Comparison of ENCODE assay signal across 27 mouse cellular contexts in the genomic region with DNA sequence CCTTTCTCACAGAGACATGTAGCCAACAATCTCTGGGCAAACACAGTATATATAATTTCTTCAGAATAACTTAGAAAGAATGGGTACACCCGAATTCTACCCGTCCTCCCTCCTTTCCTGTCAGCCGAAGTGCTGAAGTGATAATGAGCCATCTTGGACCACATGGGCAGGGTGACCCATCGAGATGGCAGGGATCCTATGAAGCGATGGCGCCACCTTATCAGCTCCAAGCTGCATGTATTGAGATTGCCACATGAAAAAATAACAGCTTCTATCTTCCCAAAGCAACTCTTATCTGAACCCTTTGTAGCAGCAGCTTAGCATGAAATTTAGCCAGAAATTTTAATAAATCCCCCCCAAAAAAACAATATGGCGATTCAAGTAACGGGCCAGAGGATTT.
DNase-seq lines count a peak whose midpoint lies in the region; ATAC-seq and TF ChIP-seq lines count a peak whose summit lies in the region.
"Had no signal": no experiment of that assay in that cellular context is flagged by ENCODE, and none has a peak within 500 bp of the region (broad histone marks: within the 10 kb centered on the region; RNA-seq: fewer than 3 reads in every experiment).

No protein-coding gene starts in this region.

- H3K36me3 ChIP-seq in forebrain, postnatal 0 days (ENCODE audit: insufficient read depth), result no peaks in the 10 kb centered on the region
- no peaks in the 10 kb centered on the region for H3K36me3 ChIP-seq in forebrain, embryonic 13.5 days (ENCODE audit: poor library complexity, severe bottlenecking)
- H3K36me3 ChIP-seq in heart, embryonic 11.5 days (ENCODE audit: control insufficient read depth, insufficient read depth, low read length), result no peaks in the 10 kb centered on the region
- peaks cover 2% of the 10 kb centered on the region for H3K36me3 ChIP-seq in G1E (replicated peaks)
- no peaks in the 10 kb centered on the region for H3K36me3 ChIP-seq in liver, embryonic 16.5 days (ENCODE audit: control insufficient read depth, insufficient read depth)
- H3K36me3 ChIP-seq in midbrain, embryonic 16.5 days (ENCODE audit: control insufficient read depth, insufficient read depth, low read length), result no peaks in the 10 kb centered on the region
- H3K36me3 ChIP-seq: hindbrain, embryonic 12.5 days; intestine, embryonic 15.5 days; midbrain, embryonic 15.5 days; stomach, embryonic 15.5 days had no signal

- H3K9me3 ChIP-seq in forebrain, postnatal 0 days (ENCODE audit: low read length), result no peaks in the 10 kb centered on the region
- H3K9me3 ChIP-seq in forebrain, embryonic 13.5 days (replicated peaks), result peaks cover 4% of the 10 kb centered on the region
- H3K9me3 ChIP-seq in heart, embryonic 11.5 days (replicated peaks; ENCODE audit: control insufficient read depth, low read length), result 0 out of 2 replicates have a peak, but pooled peaks cover under 1% of the 10 kb centered on the region
- H3K9me3 ChIP-seq in G1E (replicated peaks), result peaks cover 4% of the 10 kb centered on the region
- H3K9me3 ChIP-seq in liver, embryonic 16.5 days (replicated peaks; ENCODE audit: control insufficient read depth, low read length), result peaks cover 3% of the 10 kb centered on the region; the same call in 1 of the 2 replicates
- 0 out of 2 replicates have a peak, but pooled peaks cover under 1% of the 10 kb centered on the region for H3K9me3 ChIP-seq in midbrain, embryonic 16.5 days (replicated peaks; ENCODE audit: control insufficient read depth, low read length, poor library complexity, severe bottlenecking)
- H3K9me3 ChIP-seq: intestine, embryonic 15.5 days; midbrain, embryonic 15.5 days; stomach, embryonic 15.5 days had no signal

- no peak for TF ChIP-seq CTCF in forebrain, postnatal 0 days (IDR thresholded peaks at IDR 0.05; ENCODE audit: low read depth)
- no peak for TF ChIP-seq CTCF in G1E (IDR thresholded peaks at IDR 0.05; ENCODE audit: low read depth, low read length)

- no peaks in the 10 kb centered on the region for H3K27me3 ChIP-seq in forebrain, postnatal 0 days (ENCODE audit: insufficient read depth, low read length)
- H3K27me3 ChIP-seq in forebrain, embryonic 13.5 days, result no peaks in the 10 kb centered on the region
- H3K27me3 ChIP-seq in heart, embryonic 11.5 days (ENCODE audit: control insufficient read depth, insufficient read depth, low read length), result no peaks in the 10 kb centered on the region
- H3K27me3 ChIP-seq in G1E (ENCODE audit: insufficient read depth, low read length), result no peaks in the 10 kb centered on the region
- no peaks in the 10 kb centered on the region for H3K27me3 ChIP-seq in liver, embryonic 16.5 days (ENCODE audit: control insufficient read depth, insufficient read depth, low read depth, low read length)
- H3K27me3 ChIP-seq in midbrain, embryonic 16.5 days (ENCODE audit: control insufficient read depth, insufficient read depth, low read depth, low read length), result no peaks in the 10 kb centered on the region
- H3K27me3 ChIP-seq: CH12.LX; hindbrain, embryonic 12.5 days; intestine, embryonic 15.5 days; midbrain, embryonic 15.5 days; stomach, embryonic 15.5 days had no signal

- ATAC-seq in forebrain, postnatal 0 days, result peak; percentile 16; the same call in 1 of the 2 replicates
- ATAC-seq in forebrain, embryonic 13.5 days, result no peak
- no peak for ATAC-seq in heart, embryonic 11.5 days (replicated peaks; ENCODE audit: insufficient number of reproducible peaks, low FRiP score, low TSS enrichment)
- ATAC-seq in G1E (ENCODE audit: extremely low read depth, insufficient number of reproducible peaks, low FRiP score, poor library complexity, severe bottlenecking), result 0 out of 2 replicates have a peak, but pooled peaks have one; percentile 30
- ATAC-seq in liver, embryonic 16.5 days (ENCODE audit: low read depth), result 0 out of 2 replicates have a peak, but pooled peaks have one; percentile 19
- ATAC-seq in midbrain, embryonic 16.5 days, result no peak
- ATAC-seq: hindbrain, postnatal 0 days; intestine, embryonic 15.5 days; midbrain, embryonic 15.5 days had no signal

- 0 out of 2 replicates have a peak, but pooled peaks cover 2% of the 10 kb centered on the region for H3K4me1 ChIP-seq in forebrain, postnatal 0 days (ENCODE audit: insufficient read depth)
- no peaks in the 10 kb centered on the region for H3K4me1 ChIP-seq in forebrain, embryonic 13.5 days
- no peaks in the 10 kb centered on the region for H3K4me1 ChIP-seq in heart, embryonic 11.5 days (ENCODE audit: control insufficient read depth, insufficient read depth, low read length)
- H3K4me1 ChIP-seq in G1E (ENCODE audit: insufficient read depth, low read depth, low read length), result peaks cover 28% of the 10 kb centered on the region
- H3K4me1 ChIP-seq in liver, embryonic 16.5 days (ENCODE audit: control insufficient read depth, low read depth, low read length), result no peaks in the 10 kb centered on the region
- H3K4me1 ChIP-seq in midbrain, embryonic 16.5 days (ENCODE audit: control insufficient read depth, insufficient read depth, low read length), result peaks cover 6% of the 10 kb centered on the region
- H3K4me1 ChIP-seq: intestine, embryonic 15.5 days; stomach, embryonic 15.5 days had no signal

- no peak for DNase-seq in forebrain, postnatal 0 days
- peak; percentile 6 for DNase-seq in heart, postnatal 25 days (ENCODE audit: low spot score)
- DNase-seq in G1E (ENCODE audit: low spot score), result no peak
- DNase-seq: adrenal gland, adult 8-10 months; cerebellum, adult 2 months; cerebellum, postnatal 14 days; gastrocnemius, postnatal 14 days; kidney, adult 8-10 months; layer of hippocampus, postnatal 36 days; left cerebral cortex, postnatal 4 days; lung, adult 2 months; lung, postnatal 10 days; right cerebral cortex, postnatal 25 days; thymus, postnatal 14 days had no signal

- no peak overlapping the region for H3K27ac ChIP-seq in forebrain, postnatal 0 days (ENCODE audit: low read depth, low read length)
- no peak overlapping the region for H3K27ac ChIP-seq in forebrain, embryonic 13.5 days
- no peak overlapping the region for H3K27ac ChIP-seq in heart, embryonic 11.5 days (ENCODE audit: low read depth, low read length)
- H3K27ac ChIP-seq in liver, embryonic 16.5 days (ENCODE audit: low read length), result no peak overlapping the region
- H3K27ac ChIP-seq in midbrain, embryonic 16.5 days (ENCODE audit: low read length), result no peak overlapping the region
- H3K27ac ChIP-seq: hindbrain, embryonic 12.5 days; hindbrain, postnatal 0 days; intestine, embryonic 15.5 days; kidney, postnatal 0 days; midbrain, embryonic 10.5 days; midbrain, embryonic 15.5 days; stomach, embryonic 15.5 days had no signal

- H3K4me2 ChIP-seq in forebrain, postnatal 0 days (ENCODE audit: low read depth), result no peak overlapping the region
- no peak overlapping the region for H3K4me2 ChIP-seq in forebrain, embryonic 13.5 days
- H3K4me2 ChIP-seq in heart, embryonic 11.5 days, result no peak overlapping the region
- no peak overlapping the region for H3K4me2 ChIP-seq in liver, embryonic 16.5 days (ENCODE audit: low read depth, low read length)
- no peak overlapping the region for H3K4me2 ChIP-seq in midbrain, embryonic 16.5 days (ENCODE audit: low read length)
- H3K4me2 ChIP-seq: hindbrain, embryonic 12.5 days; intestine, embryonic 15.5 days; midbrain, embryonic 15.5 days; stomach, embryonic 15.5 days had no signal

- 79% methylated on average over 8 of the region's 8 CpGs for WGBS in forebrain, postnatal 0 days
- WGBS in forebrain, embryonic 13.5 days, result 94% methylated on average over 8 of the region's 8 CpGs
- 72% methylated on average over 8 of the region's 8 CpGs for WGBS in heart, embryonic 11.5 days (ENCODE audit: insufficient replicate concordance)
- 51% methylated on average over 8 of the region's 8 CpGs for WGBS in liver, embryonic 16.5 days (ENCODE audit: insufficient replicate concordance)
- 91% methylated on average over 8 of the region's 8 CpGs for WGBS in midbrain, embryonic 16.5 days

- intact Hi-C loops in heart, postnatal 25 days (cut with DNase I), result no loop called here

- no peak overlapping the region for H3K4me3 ChIP-seq in forebrain, postnatal 0 days (ENCODE audit: low read depth, low read length)
- no peak overlapping the region for H3K4me3 ChIP-seq in forebrain, embryonic 13.5 days
- no peak overlapping the region for H3K4me3 ChIP-seq in heart, embryonic 11.5 days (ENCODE audit: low read depth, low read length)
- H3K4me3 ChIP-seq in G1E (ENCODE audit: low read depth, low read length), result no peak overlapping the region
- H3K4me3 ChIP-seq in liver, embryonic 16.5 days (ENCODE audit: low read depth, low read length), result no peak overlapping the region
- no peak overlapping the region for H3K4me3 ChIP-seq in midbrain, embryonic 16.5 days (ENCODE audit: low read depth, low read length)
- H3K4me3 ChIP-seq: erythroblast, embryonic 14.5 days; hindbrain, embryonic 12.5 days; intestine, embryonic 15.5 days; midbrain, embryonic 10.5 days; midbrain, embryonic 15.5 days; stomach, embryonic 15.5 days had no signal

- H3K9ac ChIP-seq in forebrain, postnatal 0 days, result no peak overlapping the region
- H3K9ac ChIP-seq in forebrain, embryonic 13.5 days, result no peak overlapping the region
- no peak overlapping the region for H3K9ac ChIP-seq in heart, embryonic 11.5 days (ENCODE audit: low read depth, low read length)
- no peak overlapping the region for H3K9ac ChIP-seq in liver, embryonic 16.5 days (ENCODE audit: low read depth, low read length)
- no peak overlapping the region for H3K9ac ChIP-seq in midbrain, embryonic 16.5 days (ENCODE audit: low read depth, low read length)
- H3K9ac ChIP-seq: hindbrain, embryonic 12.5 days; intestine, embryonic 15.5 days; midbrain, embryonic 15.5 days; stomach, embryonic 15.5 days had no signal

Comparison
In these comparisons a context has a peak if more than half of its experiments do, and no peak if none do; other contexts are left out.
1. ATAC-seq: peak in forebrain, postnatal 0 days (single experiment), G1E (single experiment) and liver, embryonic 16.5 days (single experiment); none in forebrain, embryonic 13.5 days (single experiment), heart, embryonic 11.5 days (single experiment) and midbrain, embryonic 16.5 days (single experiment).